Mouse (Mus musculus) hindbrain, embryonic 14.5 days (tissue): ENCODE results near the gene Slc25a5. TPM values are rescaled to one million over a fixed set of nuclear protein-coding genes. Genes with fewer than 3 reads are reported as not detected.
A peak's percentile ranks its signal among the peaks of the same experiment; 100 is the strongest.
"Not testable (repeated sequence)": the region's sequence is repeated elsewhere in the genome, so short reads cannot be mapped to it uniquely, and the experiment has no call there.

Experiments used
- ATAC-seq: fragments of 200-750 bp; cut with Nextera tagmentation; 2 replicates; pipeline ENCODE4 v1.8.0; 2017; ENCODE audit warnings: moderate number of reproducible peaks, mild to moderate bottlenecking, moderate TSS enrichment, moderate library complexity; ENCODE audit not compliant: low FRiP score
- DNase-seq: peaks from one replicate; pipeline ENCODE4 v3.0.0-alpha.2; 2015; ENCODE audit warnings: low spot score
- H3K27ac ChIP-seq: fragments of 300-500 bp; sonication (generic); 2 replicates; pipeline ENCODE4 v1.5.1; 2014; ENCODE audit warnings: mild to moderate bottlenecking, moderate library complexity
- H3K27me3 ChIP-seq: fragments of 300-500 bp; sonication (generic); 2 replicates; pipeline ENCODE4 v1.6.1; 2014; ENCODE audit warnings: mild to moderate bottlenecking, low read length, mixed read lengths; ENCODE audit not compliant: control insufficient read depth, insufficient read depth
- H3K36me3 ChIP-seq: fragments of 300-500 bp; sonication (generic); replicated peaks from 2 replicates; pipeline ENCODE4 v1.6.1; 2014; ENCODE audit not compliant: control insufficient read depth, insufficient read depth
- H3K4me1 ChIP-seq: fragments of 300-500 bp; sonication (generic); replicated peaks from 2 replicates; pipeline ENCODE4 v1.6.1; 2014; ENCODE audit warnings: antibody characterized with exemption, low read length, mixed read lengths; ENCODE audit not compliant: control insufficient read depth, insufficient read depth
- H3K4me2 ChIP-seq: fragments of 300-500 bp; sonication (generic); replicated peaks from 2 replicates; pipeline ENCODE4 v1.6.1; 2014; ENCODE audit warnings: mild to moderate bottlenecking, moderate library complexity
- H3K4me3 ChIP-seq: fragments of 300-500 bp; sonication (generic); replicated peaks from 2 replicates; pipeline ENCODE4 v1.5.1; 2014; ENCODE audit warnings: mild to moderate bottlenecking, low read length
- H3K9ac ChIP-seq: fragments of 300-500 bp; sonication (generic); 2 replicates; pipeline ENCODE4 v1.6.1; 2014
- H3K9me3 ChIP-seq: fragments of 300-500 bp; sonication (generic); 2 replicates; pipeline ENCODE4 v1.6.1; 2016; ENCODE audit warnings: low read length; ENCODE audit not compliant: control insufficient read depth
- WGBS: fragments of 180-500 bp; shearing (Covaris S2); extraction: QIAGEN DNeasy Blood & Tissue Kit; methylation state at CpG from one replicate; pipeline ENCODE4 v1.1.7; 2014; 5-methylcytosine and 5-hydroxymethylcytosine counted together
- polyA plus RNA-seq: library from polyadenylated mRNA; unstranded; fragments of >200 nt; fragmentation: Nextera tagmentation; extraction: Ambion mirVana; gene quantifications from 2 replicates; pipeline ENCODE4 v1.2.1, GENCODE M21; 2014

Gene Slc25a5
- polyA plus RNA-seq, 1 experiment from 2014 or later = 568 TPM

DNA sequence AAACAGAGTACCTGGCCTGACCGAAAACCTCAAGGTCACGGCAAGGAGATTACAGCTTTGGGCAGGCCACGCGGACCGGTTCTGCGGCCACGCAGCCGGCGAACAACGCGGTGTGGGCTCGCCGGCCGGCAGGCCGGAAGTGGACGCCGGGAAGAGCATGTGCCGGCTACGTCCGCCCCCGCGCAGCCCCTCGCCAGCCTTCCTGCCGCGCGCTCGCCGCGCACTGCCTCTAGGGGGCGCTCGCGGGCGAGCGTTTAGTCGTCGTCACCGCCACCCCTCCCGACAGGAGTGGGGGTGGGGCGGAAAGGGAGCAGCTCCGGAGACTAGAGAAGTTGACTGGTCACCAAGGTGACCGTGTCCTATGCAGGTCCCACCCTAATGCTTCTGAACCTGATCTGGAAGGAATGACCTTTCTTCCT, 721 bp downstream of the Slc25a5 start:
- Histone ChIP-seq H3K9ac (peak overlapping the region; percentile 79), H3K4me2 (peak overlapping the region; percentile 54), H3K36me3 (peaks cover 18% of the 10 kb centered on the region), H3K4me3 (peak overlapping the region; percentile 63), H3K4me1 (0 out of 2 replicates have a peak, but pooled peaks cover 2% of the 10 kb centered on the region), H3K9me3 (no peaks in the 10 kb centered on the region), H3K27me3 (no peaks in the 10 kb centered on the region), H3K27ac (peak overlapping the region; percentile 91)
- peak; percentile 81 for DNase-seq
- WGBS = 24% methylated on average over 25 of the region's 41 CpGs
- ATAC-seq = peak; percentile 85

GRCm38 (mm10) chrX:36796734-36797133, 1.3 kb downstream of the Slc25a5 start:
- Histone ChIP-seq H3K9ac (peak overlapping the region; percentile 79), H3K27ac (0 out of 2 replicates have a peak overlapping the region, but pooled peaks have one; percentile 91), H3K4me2 (peak overlapping the region; percentile 54), H3K36me3 (peaks cover 18% of the 10 kb centered on the region), H3K4me3 (peak overlapping the region; percentile 63)
- DNase-seq, ATAC-seq, H3K4me1 ChIP-seq, H3K27me3 ChIP-seq, H3K9me3 ChIP-seq: not testable (repeated sequence)
- WGBS = 77% methylated on average over 8 of the region's 8 CpGs

DNA sequence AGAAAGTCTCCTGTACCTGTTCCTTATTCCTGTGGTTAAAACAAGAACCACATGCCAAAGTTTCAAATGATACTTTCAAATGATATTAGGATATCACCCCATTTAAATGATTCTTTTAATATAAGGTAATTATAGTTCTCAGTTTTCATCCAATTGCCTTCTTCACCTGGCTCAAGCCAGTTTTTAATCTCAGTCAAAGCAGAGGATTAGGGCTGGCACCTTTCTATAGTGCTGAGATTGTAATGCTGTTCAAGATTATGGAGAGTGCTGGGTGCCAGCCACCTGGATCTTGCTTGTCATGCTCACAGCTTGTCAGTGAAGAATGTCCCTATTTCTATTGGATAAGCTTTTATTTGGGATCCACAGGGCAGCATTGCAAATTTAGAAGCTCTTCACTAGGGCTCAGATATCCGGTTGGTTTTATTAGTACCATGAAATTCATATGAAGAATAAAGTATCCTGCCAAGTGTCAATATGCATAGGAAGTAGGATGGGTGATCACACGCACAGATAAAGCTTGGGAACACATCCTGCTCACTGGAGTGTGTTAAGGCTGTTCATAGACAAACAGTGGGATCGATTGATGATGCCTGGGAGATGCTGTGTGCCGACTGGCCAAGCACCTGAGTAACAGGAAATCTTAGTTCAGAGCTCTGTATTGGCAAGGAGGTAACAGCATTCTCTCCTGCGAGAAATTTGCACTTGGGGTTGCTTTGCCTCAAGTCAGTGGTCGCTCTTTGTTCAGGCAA, 3.9 kb downstream of the Slc25a5 start:
- Histone ChIP-seq H3K9ac (no peak overlapping the region), H3K27ac (no peak overlapping the region), H3K36me3 (peaks cover 18% of the 10 kb centered on the region), H3K27me3 (no peaks in the 10 kb centered on the region), H3K4me3 (no peak overlapping the region), H3K4me1 (0 out of 2 replicates have a peak, but pooled peaks cover 2% of the 10 kb centered on the region), H3K9me3 (no peaks in the 10 kb centered on the region), H3K4me2 (no peak overlapping the region)
- ATAC-seq = no peak
- WGBS = 45% methylated on average over 6 of the region's 6 CpGs
- no peak for DNase-seq

- H3K9me3 ChIP-seq = no peaks in the 10 kb centered on the region
- WGBS = 77% methylated on average over 5 of the region's 5 CpGs
- H3K9ac ChIP-seq = no peak overlapping the region
Observed at GRCm38 (mm10) chrX:36803189-36803588, 7.7 kb downstream of the Slc25a5 start.

GRCm38 (mm10) chrX:36804196-36804595, 8.7 kb downstream of the Slc25a5 start:
- WGBS = 77% methylated on average over 5 of the region's 5 CpGs
- ATAC-seq (no peak), DNase-seq (no peak)
- H3K4me3 ChIP-seq = no peak overlapping the region
- no peaks in the 10 kb centered on the region for H3K27me3 ChIP-seq
- no peaks in the 10 kb centered on the region for H3K9me3 ChIP-seq
- no peaks in the 10 kb centered on the region for H3K4me1 ChIP-seq
- no peak overlapping the region for H3K27ac ChIP-seq
- no peak overlapping the region for H3K9ac ChIP-seq
- H3K4me2 ChIP-seq = no peak overlapping the region
- peaks cover under 1% of the 10 kb centered on the region; the same call in 1 of the 2 replicates for H3K36me3 ChIP-seq

More at GRCm38 (mm10) chrX:36803189-36803588, 7.7 kb downstream of the Slc25a5 start:
- Histone ChIP-seq H3K36me3 (peaks cover 9% of the 10 kb centered on the region; the same call in 1 of the 2 replicates), H3K4me2 (no peak overlapping the region), H3K4me1 (no peaks in the 10 kb centered on the region), H3K27ac (no peak overlapping the region), H3K27me3 (no peaks in the 10 kb centered on the region), H3K4me3 (no peak overlapping the region)
- DNase-seq = no peak
- no peak for ATAC-seq

GRCm38 (mm10) chrX:36805466-36806235, 10.2 kb downstream of the Slc25a5 start:
- 52% methylated on average over 5 of the region's 5 CpGs for WGBS
- DNase-seq (no peak), ATAC-seq (no peak)
- H3K9me3 ChIP-seq = no peaks in the 10 kb centered on the region
- H3K36me3 ChIP-seq = no peaks in the 10 kb centered on the region
- no peak overlapping the region for H3K9ac ChIP-seq
- H3K4me2 ChIP-seq = no peak overlapping the region
- H3K4me3 ChIP-seq = no peak overlapping the region
- no peaks in the 10 kb centered on the region for H3K27me3 ChIP-seq
- H3K27ac ChIP-seq = no peak overlapping the region
- H3K4me1 ChIP-seq = no peaks in the 10 kb centered on the region

DNA sequence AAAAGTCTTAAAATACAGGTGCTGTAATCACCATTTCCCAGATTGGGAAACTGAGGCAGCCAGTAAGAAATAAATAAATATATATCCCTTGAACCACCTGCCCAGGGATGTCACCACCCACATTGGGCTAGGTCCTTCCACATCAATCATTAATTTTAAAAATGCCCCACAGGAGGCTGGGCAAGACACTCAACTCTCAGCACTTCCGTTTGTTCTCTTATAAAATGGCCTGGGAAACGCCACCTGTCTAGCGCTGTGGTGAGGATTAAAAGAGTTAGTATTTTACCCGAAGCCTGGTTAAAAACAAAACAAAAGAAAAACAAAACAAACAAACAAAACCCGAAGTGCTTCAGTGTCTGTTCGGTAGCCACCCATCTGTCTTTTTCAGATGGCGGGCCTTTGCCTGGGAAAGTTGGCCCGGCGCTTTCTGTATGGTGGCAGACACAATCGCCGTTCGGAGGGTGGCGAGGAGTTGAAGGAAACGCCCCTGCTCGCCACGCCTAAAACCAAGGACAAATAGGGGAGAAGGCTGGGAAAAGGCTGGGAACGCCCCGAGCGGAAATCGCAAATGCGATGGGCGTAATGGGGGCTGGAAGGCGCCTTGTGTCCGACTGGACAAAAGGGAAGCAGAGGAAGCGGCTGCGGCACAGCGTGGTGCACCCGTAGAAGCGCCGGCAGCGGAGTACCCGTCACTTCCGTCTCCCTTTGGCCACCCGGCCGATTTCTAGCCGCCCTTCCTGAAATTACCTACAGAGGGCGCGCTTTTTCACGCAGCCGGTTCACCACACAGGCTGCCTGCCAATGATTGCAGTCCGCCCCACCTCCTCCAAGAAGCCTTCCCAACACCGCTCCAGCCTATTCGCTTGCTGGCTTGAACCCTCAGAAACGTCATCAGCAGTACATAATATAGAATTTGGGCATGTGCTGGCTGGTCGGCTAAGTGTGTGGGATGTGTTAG, 12.2 kb downstream of the Slc25a5 start:
- Histone ChIP-seq H3K27me3 (no peaks in the 10 kb centered on the region), H3K4me1 (no peaks in the 10 kb centered on the region), H3K27ac (peak overlapping the region; percentile 73), H3K4me2 (peak overlapping the region; percentile 48), H3K9ac (peak overlapping the region; percentile 41), H3K36me3 (no peaks in the 10 kb centered on the region), H3K4me3 (peak overlapping the region; percentile 33), H3K9me3 (no peaks in the 10 kb centered on the region)
- ATAC-seq (peak; percentile 90), DNase-seq (peak; percentile 80)
- WGBS = 20% methylated on average over 42 of the region's 45 CpGs

DNA sequence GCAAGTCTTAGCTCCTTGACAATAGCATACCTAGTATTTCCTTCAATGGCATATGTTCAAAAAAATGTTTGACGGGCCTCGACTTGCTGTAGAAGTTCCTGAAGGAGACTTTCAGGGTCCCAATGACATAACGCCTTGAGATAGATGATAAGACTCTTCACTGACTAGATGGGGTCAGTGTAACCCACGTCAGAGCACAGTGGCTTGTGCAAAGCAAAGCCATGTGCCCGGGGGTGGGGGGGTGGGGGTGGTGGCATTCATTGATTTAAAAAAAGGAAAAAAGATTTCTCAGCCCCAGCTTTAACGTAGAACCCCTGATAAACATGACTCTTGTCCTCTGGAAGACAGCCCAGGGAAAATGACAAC, 12.8 kb downstream of the Slc25a5 start:
- Histone ChIP-seq H3K27me3 (no peaks in the 10 kb centered on the region), H3K9me3 (no peaks in the 10 kb centered on the region), H3K27ac (peak overlapping the region; percentile 73), H3K4me3 (peak overlapping the region; percentile 33), H3K4me2 (peak overlapping the region; percentile 48), H3K9ac (no peak overlapping the region), H3K36me3 (no peaks in the 10 kb centered on the region), H3K4me1 (no peaks in the 10 kb centered on the region)
- ATAC-seq (peak; percentile 42), DNase-seq (no peak)
- WGBS = 67% methylated on average over 6 of the region's 6 CpGs
